Mouse (Mus musculus): ENCODE results near the gene Prss34.

The Prss34 gene

GRCm38 (mm10) chr17:25298094-25298493 is at the start of gene Prss34:
Gene Prss34, plus strand, starts transcription at chr17:25298394.
- no peak for DNase-seq (ENCODE audit: low read depth)

GRCm38 (mm10) chr17:25250181-25250835 is 47.9 kb upstream of the Prss34 start:
- DNase-seq (ENCODE audit: low read depth), result no peak

- DNase-seq (ENCODE audit: low read depth), result no peak
Observed at GRCm38 (mm10) chr17:25252643-25253042, 45.6 kb upstream of the Prss34 start.

GRCm38 (mm10) chr17:25253760-25254159 is 44.4 kb upstream of the Prss34 start:
- DNase-seq (ENCODE audit: low read depth), result no peak

- no peak for DNase-seq (ENCODE audit: low read depth)
Observed at GRCm38 (mm10) chr17:25255110-25255509, 43.1 kb upstream of the Prss34 start.

- DNase-seq (ENCODE audit: low read depth), result no peak
Observed at GRCm38 (mm10) chr17:25256140-25256754, 41.9 kb upstream of the Prss34 start, which contains the start of gene Baiap3. Gene Baiap3, minus strand, starts transcription at chr17:25256364.

- DNase-seq (ENCODE audit: low read depth), result peak; percentile 31
Observed at GRCm38 (mm10) chr17:25257804-25258261, 40.4 kb upstream of the Prss34 start.

GRCm38 (mm10) chr17:25264453-25264852 is 33.7 kb upstream of the Prss34 start:
- peak; percentile 36 for DNase-seq (ENCODE audit: low read depth)

GRCm38 (mm10) chr17:25270795-25271335 is 27.3 kb upstream of the Prss34 start:
- no peak for DNase-seq (ENCODE audit: low read depth)

GRCm38 (mm10) chr17:25272326-25272725 is 25.9 kb upstream of the Prss34 start:
- DNase-seq (ENCODE audit: low read depth), result peak; percentile 52

GRCm38 (mm10) chr17:25272951-25273705 is 25.1 kb upstream of the Prss34 start:
- DNase-seq (ENCODE audit: low read depth), result peak; percentile 95

- DNase-seq (ENCODE audit: low read depth), result peak; percentile 98
Observed at GRCm38 (mm10) chr17:25273706-25274501, 24.3 kb upstream of the Prss34 start.

GRCm38 (mm10) chr17:25274571-25275346 is 23.4 kb upstream of the Prss34 start, which contains the start of gene Ube2i:
Gene Ube2i, minus strand, starts transcription at chr17:25274622.
- no peak for DNase-seq (ENCODE audit: low read depth)

GRCm38 (mm10) chr17:25275833-25276232 is 22.4 kb upstream of the Prss34 start:
- DNase-seq (ENCODE audit: low read depth), result no peak

- peak; percentile 28 for DNase-seq (ENCODE audit: low read depth)
Observed at GRCm38 (mm10) chr17:25282133-25282532, 16.1 kb upstream of the Prss34 start.

GRCm38 (mm10) chr17:25285033-25285432 is 13.2 kb upstream of the Prss34 start:
- DNase-seq (ENCODE audit: low read depth), result peak; percentile 87

GRCm38 (mm10) chr17:25288842-25289241 is 9.4 kb upstream of the Prss34 start:
- DNase-seq (ENCODE audit: low read depth), result peak; percentile 77

- DNase-seq (ENCODE audit: low read depth), result no peak
Observed at GRCm38 (mm10) chr17:25290411-25290810, 7.8 kb upstream of the Prss34 start.

GRCm38 (mm10) chr17:25293495-25293894 is 4.7 kb upstream of the Prss34 start:
- no peak for DNase-seq (ENCODE audit: low read depth)

GRCm38 (mm10) chr17:25294111-25294510 is 4.1 kb upstream of the Prss34 start:
- no peak for DNase-seq (ENCODE audit: low read depth)

- DNase-seq (ENCODE audit: low read depth), result no peak
Observed at GRCm38 (mm10) chr17:25308346-25308745, 10.2 kb downstream of the Prss34 start, which contains the start of gene Prss28. Gene Prss28, plus strand, starts transcription at chr17:25308646.

Data from NIH3T3 (cell line).